22 mouse cellular contexts compared by ENCODE assay signal in genomic region chr8:34319719-34320118, GRCm38 (mm10).
A peak's percentile ranks its signal among the peaks of the same experiment; 100 is the strongest.
DNase-seq lines count a peak whose midpoint lies in the region; ATAC-seq lines count a peak whose summit lies in the region.
"Had no signal": no experiment of that assay in that cellular context is flagged by ENCODE, and none has a peak within 500 bp of the region (broad histone marks: within the 10 kb centered on the region; RNA-seq: fewer than 3 reads in every experiment).

No protein-coding gene starts in this region.

- H3K4me2 ChIP-seq in forebrain, embryonic 14.5 days (ENCODE audit: low read length): peak overlapping the region; percentile 6; the same call in 1 of the 2 replicates
- H3K4me2 ChIP-seq in hindbrain, embryonic 13.5 days: 0 out of 2 replicates have a peak overlapping the region, but pooled peaks have one; percentile 17
- H3K4me2 ChIP-seq in midbrain, embryonic 12.5 days (replicated peaks): peak overlapping the region; percentile 24; the same call in 1 of the 2 replicates
- no peak overlapping the region for H3K4me2 ChIP-seq in kidney, embryonic 16.5 days (replicated peaks; ENCODE audit: low read depth, low read length)
- H3K4me2 ChIP-seq: embryonic facial prominence, embryonic 13.5 days; heart, embryonic 12.5 days; limb, embryonic 13.5 days; liver, embryonic 13.5 days; lung, embryonic 15.5 days had no signal

- no peaks in the 10 kb centered on the region for H3K36me3 ChIP-seq in forebrain, embryonic 10.5 days (replicated peaks)
- no peaks in the 10 kb centered on the region for H3K36me3 ChIP-seq in forebrain, embryonic 14.5 days (ENCODE audit: control insufficient read depth, insufficient read depth, low read length)
- no peaks in the 10 kb centered on the region for H3K36me3 ChIP-seq in hindbrain, embryonic 13.5 days
- H3K36me3 ChIP-seq in midbrain, embryonic 12.5 days: no peaks in the 10 kb centered on the region
- no peaks in the 10 kb centered on the region for H3K36me3 ChIP-seq in kidney, embryonic 16.5 days (ENCODE audit: insufficient read depth, low read length)
- no peaks in the 10 kb centered on the region for H3K36me3 ChIP-seq in embryonic facial prominence, embryonic 10.5 days (replicated peaks)
- H3K36me3 ChIP-seq: embryonic facial prominence, embryonic 13.5 days; heart, embryonic 12.5 days; limb, embryonic 13.5 days; liver, embryonic 13.5 days; lung, embryonic 15.5 days had no signal

- WGBS in forebrain, embryonic 10.5 days: 90% methylated on average over 5 of the region's 5 CpGs
- WGBS in forebrain, embryonic 14.5 days: 75% methylated on average over 5 of the region's 5 CpGs
- WGBS in hindbrain, embryonic 13.5 days: 52% methylated on average over 5 of the region's 5 CpGs
- 81% methylated on average over 5 of the region's 5 CpGs for WGBS in midbrain, embryonic 12.5 days
- 62% methylated on average over 5 of the region's 5 CpGs for WGBS in kidney, embryonic 16.5 days
- WGBS in embryonic facial prominence, embryonic 10.5 days: 89% methylated on average over 5 of the region's 5 CpGs

- H3K27ac ChIP-seq in forebrain, embryonic 10.5 days: peak overlapping the region; percentile 67; the same call in 1 of the 2 replicates
- H3K27ac ChIP-seq in forebrain, embryonic 14.5 days (ENCODE audit: low read depth, low read length): peak overlapping the region; percentile 40; the same call in 1 of the 2 replicates
- peak overlapping the region; percentile 84 for H3K27ac ChIP-seq in hindbrain, embryonic 13.5 days
- peak overlapping the region; percentile 39 for H3K27ac ChIP-seq in midbrain, embryonic 12.5 days (replicated peaks)
- H3K27ac ChIP-seq in kidney, embryonic 16.5 days (ENCODE audit: low read length): no peak overlapping the region
- no peak overlapping the region for H3K27ac ChIP-seq in embryonic facial prominence, embryonic 10.5 days (replicated peaks)
- H3K27ac ChIP-seq: embryonic facial prominence, embryonic 13.5 days; limb, embryonic 13.5 days; liver, embryonic 13.5 days; lung, embryonic 15.5 days had no signal

- peaks cover 34% of the 10 kb centered on the region for H3K4me1 ChIP-seq in forebrain, embryonic 10.5 days
- H3K4me1 ChIP-seq in forebrain, embryonic 14.5 days (ENCODE audit: control insufficient read depth, insufficient read depth, low read length): peaks cover 31% of the 10 kb centered on the region
- H3K4me1 ChIP-seq in hindbrain, embryonic 13.5 days (replicated peaks): peaks cover 40% of the 10 kb centered on the region
- peaks cover 28% of the 10 kb centered on the region for H3K4me1 ChIP-seq in midbrain, embryonic 12.5 days
- 0 out of 2 replicates have a peak, but pooled peaks cover 4% of the 10 kb centered on the region for H3K4me1 ChIP-seq in kidney, embryonic 16.5 days (ENCODE audit: insufficient read depth, low read length)
- H3K4me1 ChIP-seq in embryonic facial prominence, embryonic 10.5 days: peaks cover 16% of the 10 kb centered on the region
- H3K4me1 ChIP-seq: heart, embryonic 12.5 days; limb, embryonic 13.5 days; liver, embryonic 13.5 days; lung, embryonic 15.5 days had no signal

- no peak for DNase-seq in forebrain, embryonic 10.5 days (ENCODE audit: extremely low spot score, low spot score)
- DNase-seq in forebrain, embryonic 14.5 days (ENCODE audit: low spot score): no peak
- DNase-seq in adrenal gland, adult 8-10 months: no peak
- no peak for DNase-seq in cerebellum, adult 8-10 months
- no peak for DNase-seq in embryonic facial prominence, embryonic 10.5 days (ENCODE audit: low spot score)
- DNase-seq: adrenal gland, postnatal 25 days; cerebellum, adult 18-20 months; heart, postnatal 14 days; kidney, postnatal 36 days; liver, embryonic 13.5 days; lung, postnatal 4 days; spleen, adult 18-20 months; thymus, postnatal 36 days had no signal

- peaks cover 2% of the 10 kb centered on the region; the same call in 1 of the 2 replicates for H3K27me3 ChIP-seq in forebrain, embryonic 10.5 days (ENCODE audit: poor library complexity, severe bottlenecking)
- H3K27me3 ChIP-seq in forebrain, embryonic 14.5 days (replicated peaks; ENCODE audit: control insufficient read depth, insufficient read depth, low read length): no peaks in the 10 kb centered on the region
- no peaks in the 10 kb centered on the region for H3K27me3 ChIP-seq in hindbrain, embryonic 13.5 days
- peaks cover 11% of the 10 kb centered on the region for H3K27me3 ChIP-seq in midbrain, embryonic 12.5 days
- no peaks in the 10 kb centered on the region for H3K27me3 ChIP-seq in kidney, embryonic 16.5 days (ENCODE audit: insufficient read depth, low read length)
- peaks cover 9% of the 10 kb centered on the region for H3K27me3 ChIP-seq in embryonic facial prominence, embryonic 10.5 days (replicated peaks; ENCODE audit: low read depth, poor library complexity, severe bottlenecking)
- H3K27me3 ChIP-seq: CH12.LX; liver, embryonic 13.5 days; lung, embryonic 15.5 days had no signal

- H3K4me3 ChIP-seq in forebrain, embryonic 10.5 days: no peak overlapping the region
- H3K4me3 ChIP-seq in forebrain, embryonic 14.5 days (ENCODE audit: low read depth, low read length): no peak overlapping the region
- H3K4me3 ChIP-seq in hindbrain, embryonic 13.5 days: no peak overlapping the region
- H3K4me3 ChIP-seq in midbrain, embryonic 12.5 days: no peak overlapping the region
- H3K4me3 ChIP-seq in kidney, embryonic 16.5 days (ENCODE audit: low read length): no peak overlapping the region
- no peak overlapping the region for H3K4me3 ChIP-seq in embryonic facial prominence, embryonic 10.5 days
- H3K4me3 ChIP-seq: embryonic facial prominence, embryonic 13.5 days; heart, embryonic 12.5 days; limb, embryonic 13.5 days; liver, embryonic 13.5 days; lung, embryonic 15.5 days had no signal

- ATAC-seq in forebrain, embryonic 14.5 days: no peak; the same call in 1 of the 2 replicates
- peak; percentile 18; the same call in 1 of the 2 replicates for ATAC-seq in hindbrain, embryonic 13.5 days (ENCODE audit: low FRiP score)
- ATAC-seq in midbrain, embryonic 12.5 days (ENCODE audit: low FRiP score, low read depth): 0 out of 2 replicates have a peak, but pooled peaks have one; percentile 35
- no peak for ATAC-seq in kidney, embryonic 16.5 days (ENCODE audit: low FRiP score, low TSS enrichment)
- ATAC-seq: inflammation-experienced regulatory T-cells, adult 6 months had no signal

- no peak overlapping the region for H3K9ac ChIP-seq in forebrain, embryonic 14.5 days (ENCODE audit: low read length)
- no peak overlapping the region for H3K9ac ChIP-seq in hindbrain, embryonic 13.5 days
- H3K9ac ChIP-seq in midbrain, embryonic 12.5 days (replicated peaks): no peak overlapping the region
- no peak overlapping the region for H3K9ac ChIP-seq in kidney, embryonic 16.5 days (replicated peaks; ENCODE audit: low read length)
- H3K9ac ChIP-seq: embryonic facial prominence, embryonic 13.5 days; heart, embryonic 12.5 days; limb, embryonic 13.5 days; liver, embryonic 13.5 days; lung, embryonic 15.5 days had no signal

- H3K9me3 ChIP-seq in forebrain, embryonic 10.5 days: no peaks in the 10 kb centered on the region
- H3K9me3 ChIP-seq in forebrain, embryonic 14.5 days (replicated peaks; ENCODE audit: control insufficient read depth, low read length): no peaks in the 10 kb centered on the region
- H3K9me3 ChIP-seq in hindbrain, embryonic 13.5 days: no peaks in the 10 kb centered on the region
- H3K9me3 ChIP-seq in midbrain, embryonic 12.5 days: no peaks in the 10 kb centered on the region
- no peaks in the 10 kb centered on the region for H3K9me3 ChIP-seq in kidney, embryonic 16.5 days (ENCODE audit: low read length)
- no peaks in the 10 kb centered on the region for H3K9me3 ChIP-seq in embryonic facial prominence, embryonic 10.5 days
- H3K9me3 ChIP-seq: embryonic facial prominence, embryonic 13.5 days; heart, embryonic 12.5 days; limb, embryonic 13.5 days; liver, embryonic 13.5 days; lung, embryonic 15.5 days had no signal

Comparison
In these comparisons a context has a peak if more than half of its experiments do, and no peak if none do; other contexts are left out.
1. H3K27ac ChIP-seq: peak in forebrain, embryonic 10.5 days (single experiment), forebrain, embryonic 14.5 days (single experiment), hindbrain, embryonic 13.5 days (single experiment) and midbrain, embryonic 12.5 days (single experiment); none in kidney, embryonic 16.5 days (single experiment) and embryonic facial prominence, embryonic 10.5 days (single experiment).
2. ATAC-seq: peak in hindbrain, embryonic 13.5 days (single experiment) and midbrain, embryonic 12.5 days (single experiment); none in forebrain, embryonic 14.5 days (single experiment) and kidney, embryonic 16.5 days (single experiment).